Mouse (Mus musculus): ENCODE data around the gene BC049730.
A peak's percentile ranks its signal among the peaks of the same experiment; 100 is the strongest.
"Not testable (repeated sequence)": the region's sequence is repeated elsewhere in the genome, so short reads cannot be mapped to it uniquely, and the experiment has no call there.

BC049730 gene

DNA sequence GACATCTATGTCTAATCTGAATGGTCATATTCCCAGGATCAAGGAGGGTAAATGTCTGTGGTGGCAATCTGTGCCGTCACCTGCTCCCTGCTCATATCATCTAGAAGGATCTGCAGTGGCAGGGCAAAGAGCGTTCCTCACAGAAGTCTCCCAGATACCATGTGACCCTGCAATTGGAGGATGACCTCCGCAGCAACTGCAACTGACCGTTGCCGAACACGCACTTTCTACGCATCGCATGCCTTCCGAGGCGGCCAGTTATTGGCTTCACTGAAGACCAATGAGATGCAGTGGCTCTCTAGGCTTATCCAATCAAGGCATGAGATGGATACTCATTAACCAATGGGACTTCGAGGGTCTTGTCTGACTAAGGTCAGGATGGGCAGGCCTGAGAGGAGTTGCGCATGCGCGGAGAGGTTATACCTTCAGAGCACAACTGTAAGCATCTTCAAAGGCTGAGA lies at the start of gene BC049730:
Gene BC049730 (plus strand): TSS at position 411 of the 461 bp plus-strand sequence.
- DNase-seq (ENCODE audit: low read depth): no peak

DNA sequence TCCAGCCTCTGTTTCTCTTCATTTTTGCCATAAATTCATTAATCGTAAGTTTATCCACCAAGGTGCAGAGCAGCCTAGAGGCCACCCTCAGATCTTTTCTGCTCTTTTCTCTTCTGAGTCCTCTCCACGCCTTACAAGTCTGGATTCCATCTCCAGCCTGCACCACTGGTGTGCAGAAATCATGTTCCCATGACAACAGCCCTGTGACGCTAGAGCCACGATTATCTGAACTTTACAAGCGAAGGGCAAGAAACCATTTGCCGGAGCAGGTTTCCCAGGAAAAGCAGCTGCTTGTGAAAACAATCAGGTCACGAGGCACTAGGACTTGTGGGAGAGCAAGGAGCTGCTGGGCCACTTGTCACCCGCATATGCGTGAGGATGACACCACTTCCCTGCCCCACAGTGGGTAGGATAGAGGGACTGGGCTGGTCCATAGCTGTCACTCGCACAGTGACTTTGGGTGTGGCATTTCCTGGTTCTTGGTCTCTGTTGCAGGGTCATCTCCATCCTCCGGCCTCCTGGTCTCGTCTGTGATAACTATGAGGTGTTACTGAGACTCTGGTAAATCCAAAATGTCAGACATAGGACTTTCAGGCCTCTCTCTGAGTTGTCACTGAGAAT lies 49.2 kb upstream of the BC049730 start:
- DNase-seq (ENCODE audit: low read depth): no peak

DNA sequence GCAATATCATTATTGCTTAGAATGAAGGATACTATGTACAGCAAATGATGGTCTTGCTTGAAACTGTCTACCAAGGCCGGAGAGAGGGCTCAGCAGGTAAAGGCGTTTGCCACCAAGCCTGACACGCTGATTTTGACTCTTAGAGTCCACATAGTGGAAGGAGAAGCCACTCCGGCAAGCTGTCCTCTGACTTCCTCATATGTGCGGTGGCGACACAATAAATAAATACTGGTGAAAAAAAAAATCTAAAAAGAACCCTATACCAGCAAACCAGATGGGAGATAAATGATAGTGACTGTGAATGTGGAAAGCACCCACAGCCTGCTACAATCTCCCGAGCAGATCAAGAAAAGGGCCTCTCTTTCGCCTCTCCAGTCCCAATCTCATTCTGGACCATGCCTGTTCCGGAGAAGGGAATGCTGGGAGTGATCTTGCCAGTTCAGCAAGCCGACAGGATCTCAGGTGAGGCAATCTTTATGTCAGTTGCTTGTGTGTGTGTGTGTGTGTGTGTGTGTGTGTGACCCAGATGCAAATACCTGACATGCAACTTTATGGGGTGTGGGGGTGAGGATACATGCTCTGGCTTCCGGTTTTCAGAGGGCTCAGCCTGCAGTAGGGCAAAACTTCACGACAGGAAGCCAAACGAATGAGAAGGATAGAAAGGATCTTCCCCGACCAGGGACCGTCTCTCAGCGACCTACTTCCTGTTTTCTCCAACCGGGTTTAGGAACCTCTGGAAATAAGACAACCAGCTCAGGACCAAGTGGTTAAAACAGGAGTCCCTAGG lies 47.7 kb upstream of the BC049730 start:
- DNase-seq (ENCODE audit: low read depth): no peak

- DNase-seq (ENCODE audit: low read depth): peak; percentile 85
These were observed 46.5 kb upstream of the BC049730 start for GRCm38 (mm10) chr7:24662575-24662974.

DNA sequence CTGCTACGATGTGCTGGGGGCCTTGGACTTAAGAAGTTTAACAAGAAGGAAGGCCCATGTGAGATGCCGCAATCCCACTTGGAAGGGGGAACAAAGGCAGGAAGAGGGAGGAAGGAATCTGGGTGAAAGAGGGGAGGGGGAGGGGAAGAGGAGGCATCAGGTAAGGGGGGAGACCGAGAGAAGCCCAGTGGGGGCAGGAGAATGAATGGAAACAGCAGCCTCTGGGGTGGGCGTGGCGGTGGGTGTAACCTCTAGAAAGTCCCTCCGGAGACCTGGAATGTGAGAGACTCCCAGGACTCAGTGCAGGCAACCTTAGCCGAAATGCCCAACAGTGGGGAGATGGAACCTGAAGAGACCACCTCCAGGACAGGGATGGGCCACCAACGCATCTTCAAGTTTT lies 44.7 kb upstream of the BC049730 start:
- no peak for DNase-seq (ENCODE audit: low read depth)

- DNase-seq (ENCODE audit: low read depth): no peak
These were observed 44.1 kb upstream of the BC049730 start for GRCm38 (mm10) chr7:24664959-24665358.

- DNase-seq (ENCODE audit: low read depth): no peak
These were observed 37.0 kb upstream of the BC049730 start for GRCm38 (mm10) chr7:24671944-24672439.

GRCm38 (mm10) chr7:24676575-24676974 lies 32.5 kb upstream of the BC049730 start, which contains the start of gene Tex101:
TSS of gene Tex101 (minus strand) at chr7:24676675.
- DNase-seq (ENCODE audit: low read depth): no peak

DNA sequence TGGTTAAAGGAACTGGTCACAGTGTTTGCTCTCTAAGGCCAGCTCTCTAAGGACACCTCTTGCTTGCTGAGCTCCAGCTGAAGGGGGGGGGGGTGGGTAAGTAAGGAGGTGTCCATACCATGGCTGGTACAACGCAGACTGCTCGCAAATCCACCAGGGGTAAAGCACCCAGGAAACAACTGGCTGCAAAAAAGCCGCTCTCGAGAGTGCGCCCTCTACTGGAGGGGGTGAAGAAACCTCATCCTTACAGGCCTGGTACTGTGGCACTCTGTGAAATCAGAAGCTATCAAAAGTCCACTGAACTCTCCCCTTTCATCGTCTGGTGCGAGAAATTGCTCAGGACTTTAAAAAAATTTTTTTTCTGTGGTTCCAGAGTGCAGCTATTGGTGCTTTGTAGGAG lies 24.9 kb upstream of the BC049730 start:
- not testable (repeated sequence) for DNase-seq (ENCODE audit: low read depth)

- DNase-seq (ENCODE audit: low read depth): not testable (repeated sequence)
These were observed 21.5 kb upstream of the BC049730 start for GRCm38 (mm10) chr7:24687519-24687918.

DNA sequence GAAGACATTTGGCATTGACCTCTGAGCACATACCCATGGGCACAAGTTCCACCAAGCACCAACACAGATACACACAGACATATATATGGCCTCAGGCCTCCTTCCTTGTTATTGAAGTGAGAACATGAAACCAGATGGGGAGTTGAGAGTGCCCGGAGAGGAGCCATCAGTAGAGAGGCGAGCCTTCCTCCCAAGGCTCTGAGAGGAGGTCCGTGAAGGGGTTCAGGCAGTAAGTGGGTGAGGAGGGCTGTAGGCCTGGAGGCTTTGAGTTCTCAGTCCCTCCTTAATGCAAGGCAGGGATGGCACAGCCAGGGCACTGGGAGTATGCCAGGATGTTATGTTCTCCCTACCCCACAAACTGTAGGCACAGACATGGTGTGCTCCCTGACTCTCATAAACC lies 16.3 kb upstream of the BC049730 start:
- DNase-seq (ENCODE audit: low read depth): not testable (repeated sequence)

DNA sequence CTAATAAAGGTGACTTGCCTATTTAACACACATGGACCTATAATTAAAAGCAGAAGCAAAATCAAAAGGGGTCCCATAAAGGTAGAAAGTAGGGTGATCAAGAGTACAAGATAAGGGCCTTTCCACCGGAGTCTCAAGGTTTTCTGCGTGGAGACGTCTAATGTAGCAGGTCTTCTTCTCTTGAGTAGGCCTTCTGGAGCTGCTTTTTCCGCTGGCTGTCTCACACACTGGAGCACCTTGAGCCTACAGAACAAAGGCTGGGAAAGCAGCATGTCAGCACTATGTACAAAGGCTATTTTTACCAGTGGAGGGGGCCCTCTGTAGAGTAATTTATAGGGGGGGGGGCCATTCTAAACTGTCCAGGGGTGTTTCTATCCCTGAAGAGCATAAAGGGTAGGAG lies 11.2 kb upstream of the BC049730 start:
- not testable (repeated sequence) for DNase-seq (ENCODE audit: low read depth)

DNA sequence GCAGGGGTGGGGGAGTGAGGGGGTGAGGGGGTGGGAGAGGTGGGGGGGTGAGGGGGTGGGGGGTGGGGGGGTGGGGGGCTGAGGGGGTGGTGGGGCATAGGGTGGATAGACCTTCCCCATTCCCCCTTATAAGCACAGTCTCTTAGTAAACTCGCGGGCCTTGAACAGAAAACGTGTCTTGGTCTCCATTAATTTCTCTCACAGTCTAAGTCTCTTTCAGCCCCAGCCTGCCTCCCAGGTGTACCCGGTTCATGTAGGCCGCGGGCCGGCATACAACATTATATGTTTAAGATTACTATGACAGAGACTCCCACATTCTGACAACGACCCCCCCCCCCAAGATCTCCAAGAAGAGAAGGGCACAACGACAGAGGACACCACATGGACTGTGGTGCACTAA lies 6.2 kb upstream of the BC049730 start:
- DNase-seq (ENCODE audit: low read depth): not testable (repeated sequence)

DNA sequence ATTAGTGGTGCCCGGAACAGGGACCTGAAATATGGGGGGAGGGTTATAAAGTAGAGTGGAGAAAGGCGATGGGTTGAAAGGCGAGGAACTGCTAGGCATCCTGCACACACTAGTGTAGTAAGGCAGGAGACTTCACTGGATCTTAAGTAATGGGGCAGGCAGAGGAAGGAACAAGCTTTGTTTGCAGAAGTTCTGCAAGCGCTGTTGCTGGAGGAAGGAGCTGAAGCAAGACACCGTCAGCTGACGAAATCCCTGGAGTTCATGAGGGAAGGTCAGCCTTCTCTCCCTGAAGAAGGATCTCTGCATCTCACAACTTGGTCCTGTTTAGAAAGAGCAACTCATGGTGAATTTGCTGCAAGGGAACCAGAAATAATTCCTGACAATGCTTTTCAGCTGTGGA lies 6.0 kb downstream of the BC049730 start:
- DNase-seq (ENCODE audit: low read depth): no peak

- not testable (repeated sequence) for DNase-seq (ENCODE audit: low read depth)
These were observed 17.8 kb downstream of the BC049730 start, which contains the start of gene Gm4763 for GRCm38 (mm10) chr7:24726808-24727207. TSS of gene Gm4763 (minus strand) at chr7:24726908.

GRCm38 (mm10) chr7:24735970-24736670 lies 27.1 kb downstream of the BC049730 start:
- DNase-seq (ENCODE audit: low read depth): peak; percentile 17

- DNase-seq (ENCODE audit: low read depth): no peak
These were observed 41.7 kb downstream of the BC049730 start for GRCm38 (mm10) chr7:24750695-24751094.

- no peak for DNase-seq (ENCODE audit: low read depth)
These were observed 42.6 kb downstream of the BC049730 start for GRCm38 (mm10) chr7:24751610-24752009.

GRCm38 (mm10) chr7:24753476-24753875 lies 44.4 kb downstream of the BC049730 start:
- no peak for DNase-seq (ENCODE audit: low read depth)

- no peak for DNase-seq (ENCODE audit: low read depth)
These were observed 49.5 kb downstream of the BC049730 start for GRCm38 (mm10) chr7:24758520-24758919.

DNA sequence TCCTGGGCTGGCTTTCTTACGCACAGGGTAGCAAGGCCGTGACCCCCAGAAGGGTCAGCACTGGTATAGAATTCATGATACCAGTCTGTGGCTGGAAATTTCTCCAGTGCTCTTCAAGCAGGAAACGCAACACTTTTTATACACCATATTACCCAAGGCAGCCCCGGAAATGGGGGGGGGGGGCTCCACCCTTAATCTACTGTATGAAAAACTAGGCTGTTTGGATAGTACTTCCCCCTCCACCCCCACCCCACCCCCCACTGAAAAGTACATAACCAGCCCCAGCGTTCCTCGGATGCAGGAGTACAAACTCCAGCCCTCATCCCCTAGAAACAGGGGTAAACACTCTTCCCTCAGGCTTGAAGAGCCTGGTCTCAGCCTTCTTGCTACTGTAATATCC lies 51.2 kb downstream of the BC049730 start, which contains the start of gene Cd177:
Gene Cd177 (minus strand): TSS at position 101 of the 400 bp plus-strand sequence.
- DNase-seq (ENCODE audit: low read depth): no peak

DNA sequence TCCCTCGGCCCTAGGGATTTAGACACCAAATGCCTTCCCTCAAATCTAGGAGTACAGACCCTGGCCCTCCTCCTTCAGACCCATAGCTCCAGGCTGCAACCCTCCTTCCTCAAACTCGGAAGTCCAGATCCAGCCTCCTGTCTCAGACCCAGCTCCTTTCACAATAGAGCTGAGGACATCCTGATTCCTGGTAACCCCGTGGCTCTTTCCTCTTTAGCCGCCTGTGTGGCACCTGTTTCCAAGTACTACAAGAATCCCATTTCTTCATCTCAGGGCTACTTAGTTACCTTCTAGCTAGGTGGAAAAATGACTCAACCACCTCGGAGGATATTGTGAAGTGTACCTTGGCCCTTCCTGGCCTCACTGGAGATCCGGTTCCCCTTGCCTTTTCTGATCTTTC lies 52.1 kb downstream of the BC049730 start:
- DNase-seq (ENCODE audit: low read depth): no peak

Measured in c-Kit-positive CD71-negative TER-119-negative erythroid progenitor cells, embryonic 14.5 days (primary cell).